Mouse (Mus musculus): ENCODE data around the gene Rnf126.

DNA sequence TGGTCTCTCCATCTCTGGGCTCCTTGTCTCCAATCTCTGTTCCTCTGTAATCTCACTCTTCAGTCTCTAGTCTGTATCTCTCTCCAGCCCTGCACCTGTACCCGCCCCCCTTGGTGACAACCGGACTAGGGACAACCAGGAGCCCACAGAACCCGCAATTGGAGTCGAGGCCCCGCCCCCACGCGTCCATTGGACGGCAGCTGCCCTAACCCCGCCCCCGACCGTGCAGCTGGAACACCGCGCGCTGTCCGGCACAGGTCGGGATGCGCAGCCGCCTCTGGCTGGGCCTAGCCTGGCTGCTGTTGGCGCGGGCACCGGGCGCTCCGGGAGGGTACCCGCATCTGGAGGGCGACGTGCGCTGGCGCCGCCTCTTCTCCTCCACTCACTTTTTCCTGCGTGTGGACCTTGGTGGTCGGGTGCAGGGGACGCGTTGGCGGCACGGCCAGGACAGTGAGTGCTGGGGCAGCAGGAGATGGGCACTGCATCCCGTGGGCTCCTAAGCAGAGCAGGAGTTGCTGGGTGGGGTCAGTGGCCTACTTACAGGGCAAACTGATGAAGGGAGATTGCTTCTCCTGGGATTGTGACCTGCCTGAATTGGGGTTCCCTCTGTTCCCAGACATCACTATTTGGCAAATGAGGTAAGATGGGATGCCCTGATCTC lies 11.8 kb downstream of the Rnf126 start, which contains the start of gene Fgf22:
- TF ChIP-seq CTCF (IDR thresholded peaks at IDR 0.05) = no peak
- no peak for TF ChIP-seq EP300 (IDR thresholded peaks at IDR 0.05)

Measured in lung, postnatal 0 days (tissue).